Comparison of ENCODE assay signal across 19 mouse cellular contexts in genomic region chr6:47904361-47904760, GRCm38 (mm10). TPM values are rescaled to one million over a fixed set of nuclear protein-coding genes. Genes with fewer than 3 reads are reported as not detected.
DNase-seq lines count a peak whose midpoint lies in the region; ATAC-seq and TF ChIP-seq lines count a peak whose summit lies in the region.
"Had no signal": no experiment of that assay in that cellular context is flagged by ENCODE, and none has a peak within 500 bp of the region (broad histone marks: within the 10 kb centered on the region; RNA-seq: fewer than 3 reads in every experiment).

No protein-coding gene starts in this region.

- H3K27me3 ChIP-seq in forebrain, postnatal 0 days (ENCODE audit: insufficient read depth, low read length), result no peaks in the 10 kb centered on the region
- H3K27me3 ChIP-seq in forebrain, embryonic 16.5 days (replicated peaks; ENCODE audit: control insufficient read depth, insufficient read depth, low read length), result no peaks in the 10 kb centered on the region
- no peaks in the 10 kb centered on the region for H3K27me3 ChIP-seq in hindbrain, embryonic 11.5 days (ENCODE audit: control insufficient read depth, insufficient read depth, low read length)
- H3K27me3 ChIP-seq in hindbrain, embryonic 13.5 days, result peaks cover 22% of the 10 kb centered on the region
- H3K27me3 ChIP-seq: embryonic facial prominence, embryonic 15.5 days; lung, embryonic 15.5 days had no signal

- H3K36me3 ChIP-seq in forebrain, postnatal 0 days (ENCODE audit: insufficient read depth), result peaks cover 74% of the 10 kb centered on the region
- peaks cover 29% of the 10 kb centered on the region for H3K36me3 ChIP-seq in forebrain, embryonic 16.5 days (ENCODE audit: control insufficient read depth, insufficient read depth)
- peaks cover 7% of the 10 kb centered on the region; the same call in 1 of the 2 replicates for H3K36me3 ChIP-seq in hindbrain, embryonic 11.5 days (ENCODE audit: control insufficient read depth, insufficient read depth, low read length)
- peaks cover 96% of the 10 kb centered on the region for H3K36me3 ChIP-seq in hindbrain, embryonic 13.5 days

- DNase-seq in forebrain, postnatal 0 days, result no peak
- peak; percentile 28 for DNase-seq in hindbrain, embryonic 11.5 days (ENCODE audit: low spot score)
- DNase-seq in ES-CJ7 (ENCODE audit: low read depth, low spot score) (peak; percentile 80), ZHBTc4 (ENCODE audit: low read depth, low spot score) (peak; percentile 77)
- DNase-seq in adrenal gland, postnatal 36 days, result no peak
- no peak for DNase-seq in layer of hippocampus, adult 2 months (ENCODE audit: low spot score in 2 of 2)
- DNase-seq: B cell, adult 2 months; gastrocnemius, postnatal 25 days; kidney, adult 11 months; layer of hippocampus, postnatal 36 days; lung, postnatal 4 days; right cerebral cortex, adult 18-20 months; thymus, postnatal 36 days had no signal

- TF ChIP-seq CTCF in forebrain, postnatal 0 days (IDR thresholded peaks at IDR 0.05; ENCODE audit: low read depth), result no peak
- no peak for TF ChIP-seq CTCF in layer of hippocampus, adult 2 months (conservative IDR thresholded peaks at IDR 0.05)

- no peaks in the 10 kb centered on the region for H3K9me3 ChIP-seq in forebrain, postnatal 0 days (ENCODE audit: low read length)
- no peaks in the 10 kb centered on the region for H3K9me3 ChIP-seq in forebrain, embryonic 16.5 days (ENCODE audit: control insufficient read depth, low read length)
- H3K9me3 ChIP-seq in hindbrain, embryonic 11.5 days (ENCODE audit: control insufficient read depth, low read length), result no peaks in the 10 kb centered on the region
- H3K9me3 ChIP-seq in hindbrain, embryonic 13.5 days, result no peaks in the 10 kb centered on the region
- H3K9me3 ChIP-seq: embryonic facial prominence, embryonic 15.5 days had no signal

- no peaks in the 10 kb centered on the region for H3K4me1 ChIP-seq in forebrain, postnatal 0 days (ENCODE audit: insufficient read depth)
- H3K4me1 ChIP-seq in forebrain, embryonic 16.5 days (replicated peaks; ENCODE audit: control insufficient read depth, insufficient read depth, low read length), result no peaks in the 10 kb centered on the region
- H3K4me1 ChIP-seq in hindbrain, embryonic 11.5 days (replicated peaks; ENCODE audit: control insufficient read depth, insufficient read depth, low read length), result no peaks in the 10 kb centered on the region
- H3K4me1 ChIP-seq in hindbrain, embryonic 13.5 days (replicated peaks), result no peaks in the 10 kb centered on the region
- H3K4me1 ChIP-seq: embryonic facial prominence, embryonic 15.5 days; heart, embryonic 15.5 days; lung, embryonic 15.5 days had no signal

- H3K9ac ChIP-seq in forebrain, postnatal 0 days, result no peak overlapping the region
- H3K9ac ChIP-seq in forebrain, embryonic 16.5 days (replicated peaks; ENCODE audit: low read depth, low read length), result no peak overlapping the region
- H3K9ac ChIP-seq in hindbrain, embryonic 11.5 days (ENCODE audit: low read depth, low read length), result no peak overlapping the region
- no peak overlapping the region for H3K9ac ChIP-seq in hindbrain, embryonic 13.5 days
- H3K9ac ChIP-seq: embryonic facial prominence, embryonic 15.5 days; heart, embryonic 15.5 days; liver, embryonic 14.5 days; lung, embryonic 15.5 days had no signal

- WGBS in forebrain, postnatal 0 days, result 53% methylated on average over 19 of the region's 19 CpGs
- 46% methylated on average over 19 of the region's 19 CpGs for WGBS in forebrain, embryonic 16.5 days
- 30% methylated on average over 19 of the region's 19 CpGs for WGBS in hindbrain, embryonic 11.5 days
- WGBS in hindbrain, embryonic 13.5 days, result 32% methylated on average over 19 of the region's 19 CpGs

- no peak overlapping the region for H3K27ac ChIP-seq in forebrain, postnatal 0 days (ENCODE audit: low read depth, low read length)
- H3K27ac ChIP-seq in forebrain, embryonic 16.5 days (ENCODE audit: low read length), result no peak overlapping the region
- no peak overlapping the region for H3K27ac ChIP-seq in hindbrain, embryonic 11.5 days (ENCODE audit: low read depth, low read length)
- no peak overlapping the region for H3K27ac ChIP-seq in hindbrain, embryonic 13.5 days
- no peak overlapping the region for H3K27ac ChIP-seq in layer of hippocampus, adult 2 months
- H3K27ac ChIP-seq: embryonic facial prominence, embryonic 15.5 days; heart, embryonic 15.5 days; liver, embryonic 14.5 days; lung, embryonic 15.5 days had no signal

- ATAC-seq in forebrain, postnatal 0 days, result peak; percentile 34; the same call in 1 of the 2 replicates
- ATAC-seq in forebrain, embryonic 16.5 days, result no peak
- ATAC-seq in hindbrain, embryonic 11.5 days (ENCODE audit: low FRiP score), result no peak
- no peak for ATAC-seq in hindbrain, embryonic 13.5 days (ENCODE audit: low FRiP score)

- H3K4me2 ChIP-seq in forebrain, postnatal 0 days (ENCODE audit: low read depth), result no peak overlapping the region
- no peak overlapping the region for H3K4me2 ChIP-seq in forebrain, embryonic 16.5 days (ENCODE audit: low read length)
- no peak overlapping the region for H3K4me2 ChIP-seq in hindbrain, embryonic 11.5 days (replicated peaks; ENCODE audit: low read depth, low read length)
- no peak overlapping the region for H3K4me2 ChIP-seq in hindbrain, embryonic 13.5 days
- H3K4me2 ChIP-seq: embryonic facial prominence, embryonic 15.5 days; heart, embryonic 15.5 days; lung, embryonic 15.5 days had no signal

- H3K4me3 ChIP-seq in forebrain, postnatal 0 days (ENCODE audit: low read depth, low read length), result no peak overlapping the region
- H3K4me3 ChIP-seq in forebrain, embryonic 16.5 days (replicated peaks; ENCODE audit: low read length), result no peak overlapping the region
- H3K4me3 ChIP-seq in hindbrain, embryonic 11.5 days (ENCODE audit: low read depth, low read length), result no peak overlapping the region
- H3K4me3 ChIP-seq in hindbrain, embryonic 13.5 days, result no peak overlapping the region
- no peak overlapping the region for H3K4me3 ChIP-seq in layer of hippocampus, adult 2 months
- H3K4me3 ChIP-seq: embryonic facial prominence, embryonic 15.5 days; heart, embryonic 15.5 days; lung, embryonic 15.5 days had no signal

RNA-seq across cellular contexts. Expression of gene Zfp212, which starts 15.9 kb away (rescaled TPM):
- total RNA-seq in forebrain, postnatal 0 days (2014; rRNA removed), result 12.8 and 17.0 TPM in 2 replicates
- polyA plus RNA-seq in forebrain, postnatal 0 days (2015; fragmentation: Nextera tagmentation; extraction: Ambion mirVana), result 19.3 and 21.8 TPM in 2 replicates
- 21.0 and 22.1 TPM in 2 replicates for polyA plus RNA-seq in forebrain, embryonic 16.5 days (2015; fragmentation: Nextera tagmentation; extraction: Ambion mirVana)
- 9.9 and 13.9 TPM in 2 replicates for polyA plus RNA-seq in hindbrain, embryonic 11.5 days (2014; fragmentation: Nextera tagmentation; extraction: Ambion mirVana)
- 20.0 and 22.5 TPM in 2 replicates for polyA plus RNA-seq in hindbrain, embryonic 13.5 days (2015; fragmentation: Nextera tagmentation; extraction: Ambion mirVana)
- total RNA-seq in adrenal gland, postnatal 36 days (2021), result 10 to 100 TPM; 14.7 to 15.2 TPM
- total RNA-seq in layer of hippocampus, adult 2 months (2021), result 10 to 100 TPM; 20.6 to 22.0 TPM

RNA-seq across cellular contexts. Expression of gene Zfp282, which starts 27.4 kb away (rescaled TPM):
- 41.8 and 48.5 TPM in 2 replicates for total RNA-seq in forebrain, postnatal 0 days (2014; rRNA removed)
- polyA plus RNA-seq in forebrain, postnatal 0 days (2015; fragmentation: Nextera tagmentation; extraction: Ambion mirVana), result 15.4 and 16.7 TPM in 2 replicates
- 25.6 and 26.3 TPM in 2 replicates for polyA plus RNA-seq in forebrain, embryonic 16.5 days (2015; fragmentation: Nextera tagmentation; extraction: Ambion mirVana)
- 13.1 and 13.2 TPM in 2 replicates for polyA plus RNA-seq in hindbrain, embryonic 11.5 days (2014; fragmentation: Nextera tagmentation; extraction: Ambion mirVana)
- 22.2 and 22.3 TPM in 2 replicates for polyA plus RNA-seq in hindbrain, embryonic 13.5 days (2015; fragmentation: Nextera tagmentation; extraction: Ambion mirVana)
- 10 to 100 TPM in 1 of 2 experiments, 1 to 10 TPM in 1; 9.9 to 11.2 TPM for total RNA-seq in adrenal gland, postnatal 36 days (2021)
- total RNA-seq in layer of hippocampus, adult 2 months (2021), result 10 to 100 TPM; 13.3 to 13.5 TPM

RNA-seq across cellular contexts. Expression of gene Zfp956, which starts 48.8 kb away (rescaled TPM):
- 33.9 and 37.7 TPM in 2 replicates for total RNA-seq in forebrain, postnatal 0 days (2014; rRNA removed)
- 19.5 and 21.8 TPM in 2 replicates for polyA plus RNA-seq in forebrain, postnatal 0 days (2015; fragmentation: Nextera tagmentation; extraction: Ambion mirVana)
- polyA plus RNA-seq in forebrain, embryonic 16.5 days (2015; fragmentation: Nextera tagmentation; extraction: Ambion mirVana), result 23.2 and 24.6 TPM in 2 replicates
- polyA plus RNA-seq in hindbrain, embryonic 11.5 days (2014; fragmentation: Nextera tagmentation; extraction: Ambion mirVana), result 7.1 and 9.8 TPM in 2 replicates
- polyA plus RNA-seq in hindbrain, embryonic 13.5 days (2015; fragmentation: Nextera tagmentation; extraction: Ambion mirVana), result 16.4 and 17.0 TPM in 2 replicates
- 1 to 10 TPM; 5.2 to 5.7 TPM for total RNA-seq in adrenal gland, postnatal 36 days (2021)
- total RNA-seq in layer of hippocampus, adult 2 months (2021), result 10 to 100 TPM; 25.1 to 26.2 TPM

Comparison
In these comparisons a context has a peak if more than half of its experiments do, and no peak if none do; other contexts are left out.
1. DNase-seq: peak in hindbrain, embryonic 11.5 days (single experiment), ES-CJ7 (single experiment) and ZHBTc4 (single experiment); none in forebrain, postnatal 0 days (single experiment), adrenal gland, postnatal 36 days (0 of 2) and layer of hippocampus, adult 2 months (0 of 2).